Mouse (Mus musculus) liver, postnatal 0 days (tissue): ENCODE measurements at regions not wholly inside any gene's neighbourhood (a gene's known extent, or its start where the extent isn't known, plus 50 kb on each side); places are given as distances from the start of the nearest gene placed in this dataset.

Experiments
- CTCF ChIP-seq: sonication (generic); IDR thresholded peaks from 2 replicates; pipeline ENCODE4 v1.5.1; 2016; ENCODE audit warnings: antibody characterized with exemption, low read depth
- EP300 ChIP-seq: IDR thresholded peaks from 2 replicates; pipeline ENCODE4 v1.6.1; 2016; ENCODE audit warnings: antibody characterized with exemption, low read depth, mild to moderate bottlenecking

- TF ChIP-seq CTCF (no peak), EP300 (no peak)
Measured at GRCm38 (mm10) chr4:72664379-72664778, 188.1 kb downstream of the Aldoart1 start.
